ENCODE assay signal across 8 mouse cellular contexts in the genomic region with DNA sequence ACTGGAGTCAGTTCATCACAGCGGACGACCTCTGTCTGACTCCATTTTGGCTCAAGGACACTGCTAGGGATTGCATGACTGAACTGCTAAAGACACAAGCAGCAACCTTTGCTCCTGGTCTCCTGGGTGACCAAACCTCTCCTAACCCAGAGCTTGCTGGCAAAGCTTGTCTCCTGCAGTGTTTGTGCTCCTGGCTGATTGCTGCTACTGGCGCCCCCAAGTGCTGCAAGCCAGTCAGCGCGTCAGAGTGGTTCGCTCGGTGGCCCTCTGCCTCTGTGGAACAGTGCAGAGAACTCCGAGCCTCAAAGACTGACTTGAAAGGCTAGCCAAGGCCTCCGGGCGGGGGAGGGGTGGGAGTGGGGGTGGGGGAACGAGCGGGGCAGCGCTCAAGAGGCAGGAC. TPM values are rescaled to one million over a fixed set of nuclear protein-coding genes. Genes with fewer than 3 reads are reported as not detected.
DNase-seq lines count a peak whose midpoint lies in the region; ATAC-seq and TF ChIP-seq lines count a peak whose summit lies in the region.

No protein-coding gene starts in this region.

- H3K27ac ChIP-seq in hindbrain, postnatal 0 days, result no peak overlapping the region
- no peak overlapping the region for H3K27ac ChIP-seq in lung, postnatal 0 days (ENCODE audit: low read length)

- peak; percentile 82 for ATAC-seq in hindbrain, postnatal 0 days
- peak; percentile 60 for ATAC-seq in lung, postnatal 0 days

- H3K4me3 ChIP-seq in hindbrain, postnatal 0 days (ENCODE audit: low read length), result peak overlapping the region; percentile 47
- H3K4me3 ChIP-seq in lung, postnatal 0 days (ENCODE audit: low read depth, low read length), result peak overlapping the region; percentile 5; the same call in 1 of the 2 replicates

- H3K4me2 ChIP-seq in hindbrain, postnatal 0 days (ENCODE audit: low read depth, low read length), result peak overlapping the region; percentile 98
- peak overlapping the region; percentile 35 for H3K4me2 ChIP-seq in lung, postnatal 0 days (replicated peaks; ENCODE audit: low read depth, low read length)

- peak; percentile 69 for DNase-seq in NIH3T3 (ENCODE audit: low read depth)
- DNase-seq in cerebellum, postnatal 10 days, result peak; percentile 78 to 80
- peak; percentile 28 to 37 for DNase-seq in frontal cortex, postnatal 25 days (ENCODE audit: low spot score in 2 of 2)
- DNase-seq in hindbrain, postnatal 0 days (ENCODE audit: low spot score), result peak; percentile 85
- peak; percentile 29 for DNase-seq in left cerebral cortex, adult 11 months (ENCODE audit: low spot score)
- peak; percentile 63 for DNase-seq in lung, postnatal 0 days (ENCODE audit: low spot score)
- DNase-seq in right cerebral cortex, postnatal 10 days (ENCODE audit: low spot score in 2 of 2), result peak; percentile 77 to 84
- no peak for DNase-seq in thymus, postnatal 10 days (ENCODE audit: low spot score in 2 of 2)

- TF ChIP-seq EP300 in lung, postnatal 0 days (IDR thresholded peaks at IDR 0.05), result no peak

- no peaks in the 10 kb centered on the region for H3K36me3 ChIP-seq in hindbrain, postnatal 0 days (ENCODE audit: insufficient read depth, low read length)
- no peaks in the 10 kb centered on the region for H3K36me3 ChIP-seq in lung, postnatal 0 days (ENCODE audit: insufficient read depth, low read length)

- no peaks in the 10 kb centered on the region for H3K9me3 ChIP-seq in hindbrain, postnatal 0 days (ENCODE audit: low read length)
- H3K9me3 ChIP-seq in lung, postnatal 0 days (ENCODE audit: low read length), result no peaks in the 10 kb centered on the region

- peaks cover 13% of the 10 kb centered on the region; the same call in 1 of the 2 replicates for H3K27me3 ChIP-seq in hindbrain, postnatal 0 days (ENCODE audit: insufficient read depth, low read length)
- peaks cover 29% of the 10 kb centered on the region for H3K27me3 ChIP-seq in lung, postnatal 0 days (replicated peaks; ENCODE audit: insufficient read depth, low read length)

- peak; percentile 82 for TF ChIP-seq CTCF in hindbrain, postnatal 0 days (IDR thresholded peaks at IDR 0.05; ENCODE audit: low read depth)
- peak; percentile 75 for TF ChIP-seq CTCF in lung, postnatal 0 days (IDR thresholded peaks at IDR 0.05)

- WGBS in hindbrain, postnatal 0 days, result 4% methylated on average over 13 of the region's 13 CpGs
- 6% methylated on average over 13 of the region's 13 CpGs for WGBS in lung, postnatal 0 days

- H3K4me1 ChIP-seq in hindbrain, postnatal 0 days (ENCODE audit: insufficient read depth, low read length), result peaks cover 15% of the 10 kb centered on the region; the same call in 1 of the 2 replicates
- H3K4me1 ChIP-seq in lung, postnatal 0 days (ENCODE audit: insufficient read depth, low read depth, low read length), result 0 out of 2 replicates have a peak, but pooled peaks cover 3% of the 10 kb centered on the region

- H3K9ac ChIP-seq in hindbrain, postnatal 0 days (replicated peaks; ENCODE audit: low read length), result no peak overlapping the region
- no peak overlapping the region for H3K9ac ChIP-seq in lung, postnatal 0 days (replicated peaks; ENCODE audit: low read depth)

RNA-seq across cellular contexts. Expression of a gene that starts 1.1 kb away (rescaled TPM):
- 1.0 and 1.7 TPM in 2 replicates for total RNA-seq in hindbrain, postnatal 0 days (2014; rRNA removed)
- polyA plus RNA-seq in hindbrain, postnatal 0 days (2015; fragmentation: Nextera tagmentation; extraction: Ambion mirVana), result 1.2 TPM in 2 replicates
- polyA plus RNA-seq in lung, postnatal 0 days (2015; fragmentation: Nextera tagmentation; extraction: Ambion mirVana), result 1.5 and 2.1 TPM in 2 replicates

Comparison
In these comparisons a context has a peak if more than half of its experiments do, and no peak if none do; other contexts are left out.
1. DNase-seq: peak in NIH3T3 (single experiment), cerebellum, postnatal 10 days (2 of 2), frontal cortex, postnatal 25 days (2 of 2), hindbrain, postnatal 0 days (single experiment), left cerebral cortex, adult 11 months (single experiment), lung, postnatal 0 days (single experiment) and right cerebral cortex, postnatal 10 days (2 of 2); none in thymus, postnatal 10 days (0 of 2).